Mouse (Mus musculus): ENCODE results near the gene Bsn. TPM values are rescaled to one million over a fixed set of nuclear protein-coding genes. Genes with fewer than 3 reads are reported as not detected.

Bsn gene
- polyA plus RNA-seq, 1 experiment from 2014 or later = 0.59 TPM

DNA sequence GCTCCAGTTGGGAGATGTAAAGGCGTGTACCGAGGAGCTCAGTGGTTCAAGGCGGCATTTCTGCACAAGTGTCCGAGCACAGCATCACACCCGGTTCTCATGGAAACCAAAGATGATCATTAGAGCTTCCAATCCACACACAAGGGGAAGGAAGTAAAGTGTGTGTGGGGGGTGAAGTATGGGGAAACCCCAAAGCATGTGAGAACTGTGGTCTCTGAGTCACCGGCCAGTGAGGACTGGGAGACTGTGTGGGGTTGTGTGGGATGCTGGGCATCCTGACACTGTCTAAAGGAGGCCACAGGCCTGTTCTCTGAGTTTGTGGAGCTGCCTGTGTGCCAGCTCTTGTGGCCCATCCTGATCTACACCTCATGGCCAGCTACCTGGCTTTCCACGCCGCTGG is 69.5 kb downstream of the Bsn start:
- DNase-seq = no peak
- ATAC-seq = peak; percentile 43; the same call in 1 of the 2 replicates
- peaks cover 9% of the 10 kb centered on the region for H3K4me1 ChIP-seq (ENCODE audit: insufficient read depth)
- no peak overlapping the region for H3K27ac ChIP-seq (ENCODE audit: low read depth)
- H3K4me3 ChIP-seq (ENCODE audit: low read depth, low read length) = no peak overlapping the region
- TF ChIP-seq CTCF (IDR thresholded peaks at IDR 0.05; ENCODE audit: low read depth) (no peak), EP300 (IDR thresholded peaks at IDR 0.05; ENCODE audit: low read depth) (no peak)
- H3K36me3 ChIP-seq (replicated peaks; ENCODE audit: insufficient read depth, low read length) = no peaks in the 10 kb centered on the region
- WGBS (ENCODE audit: insufficient replicate concordance) = 71% methylated on average over 8 of the region's 8 CpGs
- no peaks in the 10 kb centered on the region for H3K27me3 ChIP-seq (ENCODE audit: insufficient read depth, low read length)
- no peak overlapping the region for H3K4me2 ChIP-seq (ENCODE audit: low read depth, low read length)
- no peak overlapping the region for H3K9ac ChIP-seq (replicated peaks)
- no peaks in the 10 kb centered on the region for H3K9me3 ChIP-seq (ENCODE audit: low read length)

DNA sequence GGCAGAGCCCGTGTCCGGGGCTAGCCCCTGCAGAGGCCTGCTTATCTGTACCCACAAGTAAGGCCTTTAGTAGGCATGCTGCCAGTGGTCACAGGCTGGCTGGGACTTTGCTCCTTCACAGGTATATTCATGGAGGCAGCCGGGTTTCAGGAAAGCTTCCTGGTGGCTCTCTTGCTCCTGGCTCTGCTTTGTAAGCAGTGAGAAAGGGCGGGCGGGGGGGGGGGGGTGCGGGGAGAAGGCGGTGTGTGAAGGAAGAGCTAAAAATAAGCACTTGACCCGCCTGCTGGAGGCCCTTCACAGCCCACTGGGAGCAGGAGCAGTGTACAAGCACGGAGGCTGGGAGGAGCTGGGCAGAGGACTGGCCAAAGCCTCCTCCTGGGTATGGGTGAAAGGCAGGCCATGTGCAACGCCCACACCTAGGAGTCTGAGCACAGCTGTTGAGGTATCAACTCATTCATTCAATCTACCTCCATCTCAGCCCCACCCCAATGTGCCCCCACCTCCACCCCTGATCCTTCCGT is 70.2 kb downstream of the Bsn start:
- Histone ChIP-seq H3K9me3 (ENCODE audit: low read length) (no peaks in the 10 kb centered on the region), H3K27me3 (ENCODE audit: insufficient read depth, low read length) (peaks cover 3% of the 10 kb centered on the region; the same call in 1 of the 2 replicates), H3K27ac (ENCODE audit: low read depth) (no peak overlapping the region), H3K4me2 (ENCODE audit: low read depth, low read length) (no peak overlapping the region), H3K9ac (replicated peaks) (no peak overlapping the region), H3K36me3 (replicated peaks; ENCODE audit: insufficient read depth, low read length) (no peaks in the 10 kb centered on the region), H3K4me1 (ENCODE audit: insufficient read depth) (peaks cover 9% of the 10 kb centered on the region), H3K4me3 (ENCODE audit: low read depth, low read length) (no peak overlapping the region)
- ATAC-seq = peak; percentile 50
- no peak for DNase-seq
- 19% methylated on average over 10 of the region's 11 CpGs for WGBS (ENCODE audit: insufficient replicate concordance)
- TF ChIP-seq EP300 (IDR thresholded peaks at IDR 0.05; ENCODE audit: low read depth) (no peak), CTCF (IDR thresholded peaks at IDR 0.05; ENCODE audit: low read depth) (no peak)

DNA sequence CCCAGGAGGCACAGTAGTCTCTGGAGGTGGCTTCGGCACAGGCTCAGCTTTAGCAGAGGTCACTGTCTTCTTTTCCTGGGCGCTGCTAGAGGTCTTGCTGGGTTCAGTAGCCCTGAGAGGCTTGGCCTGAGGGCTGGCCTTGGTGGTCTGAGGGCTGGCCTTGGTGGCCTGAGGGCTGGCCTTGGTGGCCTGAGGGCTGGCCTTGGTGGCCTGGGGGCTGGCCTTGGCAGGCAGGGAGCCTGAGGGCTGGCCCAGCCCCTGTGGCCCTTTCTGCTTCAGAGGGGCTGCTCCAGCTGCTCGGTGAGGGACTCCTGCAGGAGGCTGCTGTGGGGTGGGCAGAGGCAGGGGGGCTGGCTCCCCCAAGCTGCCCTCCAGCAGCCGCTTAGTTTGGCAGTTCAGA is 73.0 kb downstream of the Bsn start:
- no peak for DNase-seq
- Histone ChIP-seq H3K4me3 (ENCODE audit: low read depth, low read length) (no peak overlapping the region), H3K4me2 (ENCODE audit: low read depth, low read length) (no peak overlapping the region), H3K36me3 (replicated peaks; ENCODE audit: insufficient read depth, low read length) (no peaks in the 10 kb centered on the region), H3K9ac (replicated peaks) (no peak overlapping the region), H3K4me1 (ENCODE audit: insufficient read depth) (peaks cover 9% of the 10 kb centered on the region), H3K9me3 (ENCODE audit: low read length) (no peaks in the 10 kb centered on the region), H3K27ac (ENCODE audit: low read depth) (no peak overlapping the region), H3K27me3 (ENCODE audit: insufficient read depth, low read length) (peaks cover 4% of the 10 kb centered on the region; the same call in 1 of the 2 replicates)
- TF ChIP-seq CTCF (IDR thresholded peaks at IDR 0.05; ENCODE audit: low read depth) = no peak
- TF ChIP-seq EP300 (IDR thresholded peaks at IDR 0.05; ENCODE audit: low read depth) = no peak
- WGBS (ENCODE audit: insufficient replicate concordance) = 53% methylated on average over 4 of the region's 4 CpGs
- no peak for ATAC-seq

- 74% methylated on average over 43 of the region's 43 CpGs for WGBS (ENCODE audit: insufficient replicate concordance)
Measured at GRCm38 (mm10) chr9:108115290-108116077, 74.7 kb downstream of the Bsn start.

GRCm38 (mm10) chr9:108112719-108113340 is 77.4 kb downstream of the Bsn start:
- WGBS (ENCODE audit: insufficient replicate concordance) = 91% methylated on average over 17 of the region's 18 CpGs

More at GRCm38 (mm10) chr9:108115290-108116077, 74.7 kb downstream of the Bsn start:
- no peak overlapping the region for H3K9ac ChIP-seq (replicated peaks)
- no peaks in the 10 kb centered on the region for H3K36me3 ChIP-seq (replicated peaks; ENCODE audit: insufficient read depth, low read length)
- H3K9me3 ChIP-seq (ENCODE audit: low read length) = no peaks in the 10 kb centered on the region
- no peak overlapping the region for H3K4me2 ChIP-seq (ENCODE audit: low read depth, low read length)
- no peak for DNase-seq
- H3K4me1 ChIP-seq (ENCODE audit: insufficient read depth) = peaks cover 17% of the 10 kb centered on the region
- H3K27me3 ChIP-seq (ENCODE audit: insufficient read depth, low read length) = peaks cover 14% of the 10 kb centered on the region; the same call in 1 of the 2 replicates
- no peak for TF ChIP-seq CTCF (IDR thresholded peaks at IDR 0.05; ENCODE audit: low read depth)
- no peak for TF ChIP-seq EP300 (IDR thresholded peaks at IDR 0.05; ENCODE audit: low read depth)
- H3K27ac ChIP-seq (ENCODE audit: low read depth) = no peak overlapping the region
- ATAC-seq = no peak
- H3K4me3 ChIP-seq (ENCODE audit: low read depth, low read length) = no peak overlapping the region

DNA sequence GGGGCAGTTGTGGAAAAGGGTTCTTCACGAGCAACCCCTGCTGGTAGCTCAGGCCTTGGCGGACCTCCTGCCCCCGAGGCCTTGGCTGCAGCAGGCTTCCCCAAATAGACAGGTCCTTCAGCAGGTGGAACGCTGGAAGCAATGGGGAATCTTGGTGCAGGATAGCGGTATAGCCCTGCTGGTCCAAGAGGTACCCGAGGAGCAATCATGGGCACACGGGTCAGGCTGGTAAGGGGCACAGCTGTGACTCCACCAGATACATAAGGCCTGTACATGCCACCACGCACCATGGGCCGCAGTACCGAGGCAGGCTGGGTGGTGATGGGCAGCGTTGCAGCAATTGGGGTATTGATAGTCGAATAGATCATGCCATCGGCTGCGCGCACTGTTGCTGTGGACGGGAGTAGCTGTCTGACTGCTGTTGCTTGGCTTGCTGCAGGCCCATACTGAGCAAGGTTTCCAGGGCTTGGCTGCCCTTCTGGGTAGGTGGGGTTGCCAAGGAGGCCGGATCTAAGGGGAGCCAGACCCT is 78.5 kb downstream of the Bsn start:
- WGBS (ENCODE audit: insufficient replicate concordance) = 69% methylated on average over 17 of the region's 17 CpGs
- DNase-seq (no peak), ATAC-seq (no peak)
- Histone ChIP-seq H3K9me3 (ENCODE audit: low read length) (no peaks in the 10 kb centered on the region), H3K4me2 (ENCODE audit: low read depth, low read length) (peak overlapping the region; percentile 70), H3K4me3 (ENCODE audit: low read depth, low read length) (peak overlapping the region; percentile 32), H3K27ac (ENCODE audit: low read depth) (no peak overlapping the region), H3K27me3 (ENCODE audit: insufficient read depth, low read length) (peaks cover 17% of the 10 kb centered on the region; the same call in 1 of the 2 replicates), H3K36me3 (replicated peaks; ENCODE audit: insufficient read depth, low read length) (no peaks in the 10 kb centered on the region), H3K9ac (replicated peaks) (no peak overlapping the region), H3K4me1 (ENCODE audit: insufficient read depth) (peaks cover 17% of the 10 kb centered on the region)
- TF ChIP-seq EP300 (IDR thresholded peaks at IDR 0.05; ENCODE audit: low read depth) (no peak), CTCF (IDR thresholded peaks at IDR 0.05; ENCODE audit: low read depth) (peak; percentile 18; the same call in 1 of the 2 replicates)

More at GRCm38 (mm10) chr9:108112719-108113340, 77.4 kb downstream of the Bsn start:
- no peak overlapping the region for H3K27ac ChIP-seq (ENCODE audit: low read depth)
- TF ChIP-seq EP300 (IDR thresholded peaks at IDR 0.05; ENCODE audit: low read depth) (no peak), CTCF (IDR thresholded peaks at IDR 0.05; ENCODE audit: low read depth) (no peak)
- H3K4me1 ChIP-seq (ENCODE audit: insufficient read depth) = peaks cover 17% of the 10 kb centered on the region
- no peak overlapping the region for H3K9ac ChIP-seq (replicated peaks)
- H3K4me2 ChIP-seq (ENCODE audit: low read depth, low read length) = no peak overlapping the region
- H3K36me3 ChIP-seq (replicated peaks; ENCODE audit: insufficient read depth, low read length) = no peaks in the 10 kb centered on the region
- DNase-seq (no peak), ATAC-seq (no peak)
- H3K27me3 ChIP-seq (ENCODE audit: insufficient read depth, low read length) = peaks cover 17% of the 10 kb centered on the region; the same call in 1 of the 2 replicates
- H3K9me3 ChIP-seq (ENCODE audit: low read length) = no peaks in the 10 kb centered on the region
- no peak overlapping the region for H3K4me3 ChIP-seq (ENCODE audit: low read depth, low read length)

Measured in liver, postnatal 0 days (tissue).